Mouse (Mus musculus): Measurements from ENCODE around the gene Trim71.

DNA sequence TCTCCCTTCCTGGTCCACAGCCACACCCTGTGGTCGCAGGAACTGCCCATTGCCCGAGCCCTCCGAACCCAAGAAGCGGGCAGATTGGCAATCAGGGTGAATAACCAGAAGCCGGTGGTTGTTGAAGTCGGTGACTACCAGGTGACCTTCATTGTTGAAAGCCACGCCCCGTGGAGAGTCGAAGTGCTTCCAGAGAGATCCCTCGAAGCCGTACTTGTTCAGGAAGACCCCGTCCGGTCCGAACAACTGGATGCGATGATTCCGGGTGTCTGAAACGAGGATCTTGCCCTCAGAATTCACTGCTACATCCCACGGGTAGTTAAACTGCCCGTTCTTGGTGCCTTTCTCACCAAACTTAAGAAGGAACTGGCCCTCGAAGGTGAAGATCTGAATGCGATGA is 51.3 kb downstream of the Trim71 start:
- TF ChIP-seq HCFC1 (IDR thresholded peaks at IDR 0.05; ENCODE audit: borderline replicate concordance, insufficient read depth, low read length) (no peak), ZC3H11A (IDR thresholded peaks at IDR 0.05; ENCODE audit: borderline replicate concordance, low read depth, low read length) (no peak)

All from ES-E14 (cell line).